Mouse (Mus musculus) forebrain, embryonic 12.5 days (tissue): ENCODE measurements around the gene Vav3. TPM values are rescaled to one million over a fixed set of nuclear protein-coding genes. Genes with fewer than 3 reads are reported as not detected.

Source experiments
- ATAC-seq: fragments of 200-750 bp; cut with Nextera tagmentation; 2 replicates; pipeline ENCODE4 v1.8.0; 2017; ENCODE audit warnings: moderate TSS enrichment; ENCODE audit not compliant: low FRiP score
- H3K27ac ChIP-seq: fragments of 300-500 bp; sonication (generic); 2 replicates; pipeline ENCODE4 v1.5.1; 2016; ENCODE audit warnings: mild to moderate bottlenecking
- H3K27me3 ChIP-seq: fragments of 300-500 bp; sonication (generic); 2 replicates; pipeline ENCODE4 v1.6.1; 2016; ENCODE audit warnings: mild to moderate bottlenecking
- H3K36me3 ChIP-seq: fragments of 300-500 bp; sonication (generic); replicated peaks from 2 replicates; pipeline ENCODE4 v1.6.1; 2016; ENCODE audit warnings: mild to moderate bottlenecking
- H3K4me1 ChIP-seq: fragments of 300-500 bp; sonication (generic); 2 replicates; pipeline ENCODE4 v1.6.1; 2016
- H3K4me2 ChIP-seq: fragments of 300-500 bp; sonication (generic); 2 replicates; pipeline ENCODE4 v1.6.1; 2016; ENCODE audit warnings: mild to moderate bottlenecking, moderate library complexity
- H3K4me3 ChIP-seq: fragments of 300-500 bp; sonication (generic); replicated peaks from 2 replicates; pipeline ENCODE4 v1.5.1; 2016; ENCODE audit warnings: mild to moderate bottlenecking
- H3K9ac ChIP-seq: fragments of 300-500 bp; sonication (generic); 2 replicates; pipeline ENCODE4 v1.6.1; 2016; ENCODE audit warnings: mild to moderate bottlenecking
- H3K9me3 ChIP-seq: fragments of 300-500 bp; sonication (generic); 2 replicates; pipeline ENCODE4 v1.6.1; 2016
- WGBS: fragments of 180-500 bp; shearing (Covaris S2); methylation state at CpG from one replicate; pipeline ENCODE4 v1.1.7; 2016; 5-methylcytosine and 5-hydroxymethylcytosine counted together
- polyA plus RNA-seq: library from polyadenylated mRNA; unstranded; fragments of >200 nt; fragmentation: Nextera tagmentation; extraction: Ambion mirVana; gene quantifications from 2 replicates; pipeline ENCODE4 v1.2.1, GENCODE M21; 2016

The Vav3 gene
- 10.9 and 11.1 TPM in 2 replicates for polyA plus RNA-seq

- Histone ChIP-seq H3K4me3 (peak within 1 kb of the TSS; percentile 72), H3K4me1 (peaks cover 12% of the 10 kb centered on the region), H3K4me2 (peak within 1 kb of the TSS; percentile 76), H3K9me3 (no peaks in the 10 kb centered on the region), H3K27ac (peak within 1 kb of the TSS; percentile 75), H3K9ac (peak within 1 kb of the TSS; percentile 72), H3K36me3 (no peaks in the 10 kb centered on the region), H3K27me3 (peaks cover 14% of the 10 kb centered on the region)
- ATAC-seq, result peak; percentile 95
- under 1% methylated on average over 91 of the region's 92 CpGs for WGBS
Observed at GRCm38 (mm10) chr3:109340274-109341070, at the start of gene Vav3. TSS of gene Vav3 (plus strand) at chr3:109340653.

GRCm38 (mm10) chr3:109298857-109299256 lies 41.6 kb upstream of the Vav3 start:
- WGBS, result 70% methylated on average over 6 of the region's 6 CpGs
- Histone ChIP-seq H3K9me3 (no peaks in the 10 kb centered on the region), H3K27ac (no peak overlapping the region), H3K4me3 (no peak overlapping the region), H3K27me3 (no peaks in the 10 kb centered on the region), H3K9ac (no peak overlapping the region), H3K4me1 (peaks cover 7% of the 10 kb centered on the region; the same call in 1 of the 2 replicates), H3K36me3 (no peaks in the 10 kb centered on the region), H3K4me2 (no peak overlapping the region)
- no peak for ATAC-seq

- Histone ChIP-seq H3K27me3 (no peaks in the 10 kb centered on the region), H3K27ac (no peak overlapping the region), H3K4me1 (peaks cover 7% of the 10 kb centered on the region; the same call in 1 of the 2 replicates), H3K4me2 (no peak overlapping the region), H3K9ac (no peak overlapping the region), H3K9me3 (no peaks in the 10 kb centered on the region), H3K4me3 (no peak overlapping the region), H3K36me3 (no peaks in the 10 kb centered on the region)
- 0 out of 2 replicates have a peak, but pooled peaks have one; percentile 14 for ATAC-seq
- 75% methylated on average over 4 of the region's 4 CpGs for WGBS
Observed at GRCm38 (mm10) chr3:109299303-109300074, 41.0 kb upstream of the Vav3 start.

- Histone ChIP-seq H3K4me3 (no peak overlapping the region), H3K9me3 (no peaks in the 10 kb centered on the region), H3K9ac (no peak overlapping the region), H3K4me1 (peaks cover 7% of the 10 kb centered on the region; the same call in 1 of the 2 replicates), H3K27me3 (no peaks in the 10 kb centered on the region), H3K36me3 (no peaks in the 10 kb centered on the region), H3K27ac (no peak overlapping the region), H3K4me2 (no peak overlapping the region)
- no peak for ATAC-seq
- WGBS, result 65% methylated on average over 2 of the region's 2 CpGs
Observed at GRCm38 (mm10) chr3:109302059-109302458, 38.4 kb upstream of the Vav3 start.

- Histone ChIP-seq H3K27me3 (no peaks in the 10 kb centered on the region), H3K4me2 (no peak overlapping the region), H3K36me3 (no peaks in the 10 kb centered on the region), H3K27ac (no peak overlapping the region), H3K9me3 (no peaks in the 10 kb centered on the region), H3K9ac (no peak overlapping the region), H3K4me3 (no peak overlapping the region), H3K4me1 (no peaks in the 10 kb centered on the region)
- WGBS, result 48% methylated on average over 7 of the region's 7 CpGs
- ATAC-seq, result peak; percentile 51; the same call in 1 of the 2 replicates
Observed at GRCm38 (mm10) chr3:109307406-109307805, 33.0 kb upstream of the Vav3 start.

- Histone ChIP-seq H3K4me2 (no peak overlapping the region), H3K9me3 (no peaks in the 10 kb centered on the region), H3K4me1 (no peaks in the 10 kb centered on the region), H3K9ac (no peak overlapping the region), H3K4me3 (no peak overlapping the region), H3K27ac (no peak overlapping the region), H3K36me3 (no peaks in the 10 kb centered on the region), H3K27me3 (no peaks in the 10 kb centered on the region)
- ATAC-seq, result no peak
- 91% methylated on average over 3 of the region's 3 CpGs for WGBS
Observed at GRCm38 (mm10) chr3:109308468-109308867, 32.0 kb upstream of the Vav3 start.

- Histone ChIP-seq H3K36me3 (no peaks in the 10 kb centered on the region), H3K27me3 (no peaks in the 10 kb centered on the region), H3K4me1 (no peaks in the 10 kb centered on the region), H3K4me2 (no peak overlapping the region), H3K9me3 (no peaks in the 10 kb centered on the region), H3K27ac (no peak overlapping the region), H3K9ac (no peak overlapping the region), H3K4me3 (no peak overlapping the region)
- 88% methylated on average over 18 of the region's 18 CpGs for WGBS
- no peak for ATAC-seq
Observed at GRCm38 (mm10) chr3:109309317-109310265, 30.9 kb upstream of the Vav3 start.

- Histone ChIP-seq H3K4me2 (no peak overlapping the region), H3K27me3 (no peaks in the 10 kb centered on the region), H3K4me1 (no peaks in the 10 kb centered on the region), H3K36me3 (no peaks in the 10 kb centered on the region), H3K9ac (no peak overlapping the region), H3K9me3 (no peaks in the 10 kb centered on the region), H3K4me3 (no peak overlapping the region), H3K27ac (no peak overlapping the region)
- ATAC-seq, result no peak
- 86% methylated on average over 6 of the region's 6 CpGs for WGBS
Observed at GRCm38 (mm10) chr3:109311172-109311824, 29.2 kb upstream of the Vav3 start.

GRCm38 (mm10) chr3:109311875-109312274 lies 28.6 kb upstream of the Vav3 start:
- no peak overlapping the region for H3K9ac ChIP-seq
- 79% methylated on average over 3 of the region's 3 CpGs for WGBS
- no peak for ATAC-seq
- no peak overlapping the region for H3K4me2 ChIP-seq
- no peak overlapping the region for H3K27ac ChIP-seq
- no peaks in the 10 kb centered on the region for H3K4me1 ChIP-seq
- no peaks in the 10 kb centered on the region for H3K9me3 ChIP-seq
- H3K36me3 ChIP-seq, result no peaks in the 10 kb centered on the region
- H3K4me3 ChIP-seq, result no peak overlapping the region
- no peaks in the 10 kb centered on the region for H3K27me3 ChIP-seq

- H3K27ac ChIP-seq, result no peak overlapping the region
- no peaks in the 10 kb centered on the region for H3K9me3 ChIP-seq
- no peak overlapping the region for H3K9ac ChIP-seq
- H3K36me3 ChIP-seq, result no peaks in the 10 kb centered on the region
- WGBS, result 73% methylated on average over 2 of the region's 2 CpGs
- H3K4me3 ChIP-seq, result no peak overlapping the region
- ATAC-seq, result no peak
- H3K4me2 ChIP-seq, result no peak overlapping the region
- no peaks in the 10 kb centered on the region for H3K27me3 ChIP-seq
- no peaks in the 10 kb centered on the region for H3K4me1 ChIP-seq
Observed at GRCm38 (mm10) chr3:109313501-109313900, 27.0 kb upstream of the Vav3 start.

- H3K4me2 ChIP-seq, result no peak overlapping the region
- H3K36me3 ChIP-seq, result no peaks in the 10 kb centered on the region
- no peak overlapping the region for H3K27ac ChIP-seq
- no peak overlapping the region for H3K9ac ChIP-seq
- no peaks in the 10 kb centered on the region for H3K4me1 ChIP-seq
- no peak for ATAC-seq
- H3K4me3 ChIP-seq, result no peak overlapping the region
- H3K9me3 ChIP-seq, result no peaks in the 10 kb centered on the region
- no peaks in the 10 kb centered on the region for H3K27me3 ChIP-seq
Observed at GRCm38 (mm10) chr3:109322225-109322624, 18.2 kb upstream of the Vav3 start.
